Mouse (Mus musculus) liver, adult 2 months (tissue): ENCODE results near the gene Nbl1. TPM values are rescaled to one million over a fixed set of nuclear protein-coding genes. Genes with fewer than 3 reads are reported as not detected.

Experiments
- DNase-seq: peaks from one replicate; pipeline ENCODE4 v3.0.0-alpha.2; 2011; ENCODE audit warnings: low read depth, low spot score; ENCODE audit errors: extremely low read depth
- H3K27ac ChIP-seq: fragments of 200-500 bp; replicated peaks from 2 replicates; pipeline ENCODE4 v1.5.1; 2012; ENCODE audit warnings: low read depth, mild to moderate bottlenecking, control low read depth, inconsistent platforms, low read length; ENCODE audit not compliant: insufficient read depth
- H3K27me3 ChIP-seq: fragments of 200-500 bp; 2 replicates; pipeline ENCODE4 v1.6.1; 2012; ENCODE audit warnings: mild to moderate bottlenecking, moderate library complexity, low read length, inconsistent platforms; ENCODE audit not compliant: control insufficient read depth, insufficient read depth
- H3K36me3 ChIP-seq: fragments of 200-500 bp; 2 replicates; pipeline ENCODE4 v1.6.1; 2012; ENCODE audit warnings: low read length, inconsistent platforms; ENCODE audit not compliant: control insufficient read depth, insufficient read depth
- H3K4me1 ChIP-seq: fragments of 200-500 bp; 2 replicates; pipeline ENCODE4 v1.6.1; 2011; ENCODE audit warnings: low read length; ENCODE audit not compliant: control insufficient read depth, insufficient read depth
- H3K4me3 ChIP-seq: fragments of 200-500 bp; 2 replicates; pipeline ENCODE4 v1.5.1; 2011; ENCODE audit warnings: low read depth, mild to moderate bottlenecking, control low read depth, low read length, moderate library complexity; ENCODE audit not compliant: insufficient read depth
- H3K79me2 ChIP-seq: fragments of 200-500 bp; 2 replicates; pipeline ENCODE4 v1.6.1; 2012; ENCODE audit warnings: inconsistent platforms, mild to moderate bottlenecking, low read length, moderate library complexity; ENCODE audit not compliant: control insufficient read depth, insufficient read depth
- H3K9ac ChIP-seq: fragments of 200-500 bp; 2 replicates; pipeline ENCODE4 v1.6.1; 2012; ENCODE audit warnings: low read depth, mild to moderate bottlenecking, control low read depth, inconsistent platforms, low read length
- CTCF ChIP-seq: fragments of 200-500 bp; IDR thresholded peaks from 2 replicates; pipeline ENCODE4 v1.5.1; 2011; ENCODE audit warnings: low read depth, low read length, control low read depth
- POLR2A ChIP-seq: fragments of 200-500 bp; IDR thresholded peaks from 2 replicates; pipeline ENCODE4 v1.6.1; 2011; ENCODE audit warnings: low read length, control low read depth; ENCODE audit not compliant: insufficient read depth; ENCODE audit errors: extremely low read depth
- WGBS: fragments of 180-500 bp; shearing (Covaris S2); methylation state at CpG from one replicate; pipeline ENCODE4 v1.1.7; 2018; 5-methylcytosine and 5-hydroxymethylcytosine counted together
- polyA plus RNA-seq: library from polyadenylated mRNA; depleted of rRNA; stranded (reverse); fragments of >200 nt; gene quantifications from 2 replicates; pipeline ENCODE4 v1.2.3, GENCODE M21; 2012
- total RNA-seq: library from RNA; depleted of rRNA; stranded (reverse); fragments of >200 nt; gene quantifications from 2 replicates; pipeline ENCODE4 v1.2.3, GENCODE M21; 2014

The Nbl1 gene
- total and polyA plus RNA-seq, 2 experiments, result 0.37 to 1.1 TPM

- TF ChIP-seq POLR2A (no peak), CTCF (no peak)
- Histone ChIP-seq H3K9ac (peak overlapping the region; percentile 22), H3K4me1 (peaks cover 21% of the 10 kb centered on the region), H3K79me2 (peaks cover 49% of the 10 kb centered on the region), H3K4me3 (no peak overlapping the region; the same call in 1 of the 2 replicates), H3K27ac (peak overlapping the region; percentile 86), H3K36me3 (no peaks in the 10 kb centered on the region), H3K27me3 (no peaks in the 10 kb centered on the region)
- 17% methylated on average over 3 of the region's 3 CpGs for WGBS
- peak; percentile 86 for DNase-seq
Observed at GRCm38 (mm10) chr4:139111421-139111820, 18.6 kb upstream of the Nbl1 start.

- Histone ChIP-seq H3K27ac (peak overlapping the region; percentile 81), H3K36me3 (no peaks in the 10 kb centered on the region), H3K79me2 (peaks cover 49% of the 10 kb centered on the region), H3K27me3 (no peaks in the 10 kb centered on the region), H3K9ac (no peak overlapping the region; the same call in 1 of the 2 replicates), H3K4me3 (no peak overlapping the region), H3K4me1 (peaks cover 21% of the 10 kb centered on the region)
- peak; percentile 48 for DNase-seq
- TF ChIP-seq POLR2A (no peak), CTCF (no peak)
- WGBS, result 39% methylated on average over 3 of the region's 3 CpGs
Observed at GRCm38 (mm10) chr4:139110858-139111257, 18.1 kb upstream of the Nbl1 start.

GRCm38 (mm10) chr4:139105453-139105852 is 12.7 kb upstream of the Nbl1 start:
- WGBS, result 95% methylated on average over 1 of the region's 1 CpGs
- Histone ChIP-seq H3K4me3 (no peak overlapping the region), H3K9ac (no peak overlapping the region), H3K36me3 (peaks cover 12% of the 10 kb centered on the region; the same call in 1 of the 2 replicates), H3K4me1 (peaks cover 6% of the 10 kb centered on the region), H3K79me2 (peaks cover 29% of the 10 kb centered on the region), H3K27me3 (no peaks in the 10 kb centered on the region), H3K27ac (no peak overlapping the region)
- no peak for TF ChIP-seq POLR2A
- TF ChIP-seq CTCF, result no peak
- DNase-seq, result no peak

- Histone ChIP-seq H3K4me3 (no peak overlapping the region), H3K79me2 (peaks cover 4% of the 10 kb centered on the region; the same call in 1 of the 2 replicates), H3K4me1 (no peaks in the 10 kb centered on the region), H3K27me3 (no peaks in the 10 kb centered on the region), H3K9ac (no peak overlapping the region), H3K27ac (no peak overlapping the region), H3K36me3 (peaks cover 12% of the 10 kb centered on the region; the same call in 1 of the 2 replicates)
- no peak for DNase-seq
- 89% methylated on average over 6 of the region's 6 CpGs for whole genome bisulfite sequencing
- TF ChIP-seq CTCF (no peak), POLR2A (no peak)
Observed at GRCm38 (mm10) chr4:139101546-139101945, 8.8 kb upstream of the Nbl1 start.

- Histone ChIP-seq H3K9ac (no peak overlapping the region), H3K27ac (no peak overlapping the region), H3K27me3 (no peaks in the 10 kb centered on the region), H3K79me2 (no peaks in the 10 kb centered on the region; the same call in 1 of the 2 replicates), H3K4me3 (no peak overlapping the region), H3K36me3 (peaks cover 12% of the 10 kb centered on the region; the same call in 1 of the 2 replicates), H3K4me1 (no peaks in the 10 kb centered on the region)
- DNase-seq, result peak; percentile 27
- 70% methylated on average over 8 of the region's 8 CpGs for WGBS
- TF ChIP-seq CTCF (no peak), POLR2A (no peak)
Observed at GRCm38 (mm10) chr4:139100326-139100725, 7.5 kb upstream of the Nbl1 start.

GRCm38 (mm10) chr4:139096201-139096600 is 3.4 kb upstream of the Nbl1 start:
- WGBS, result 38% methylated on average over 5 of the region's 5 CpGs
- DNase-seq, result no peak
- Histone ChIP-seq H3K9ac (no peak overlapping the region), H3K36me3 (no peaks in the 10 kb centered on the region), H3K27ac (no peak overlapping the region), H3K4me3 (no peak overlapping the region), H3K27me3 (peaks cover 6% of the 10 kb centered on the region), H3K79me2 (no peaks in the 10 kb centered on the region), H3K4me1 (no peaks in the 10 kb centered on the region)
- no peak for TF ChIP-seq POLR2A
- no peak for TF ChIP-seq CTCF
